Mouse (Mus musculus) kidney, embryonic 16.5 days (tissue): ENCODE measurements around the gene Kif1bp. TPM values are rescaled to one million over a fixed set of nuclear protein-coding genes. Genes with fewer than 3 reads are reported as not detected.

Experiments used
- polyA plus RNA-seq: library from polyadenylated mRNA; unstranded; fragments of >200 nt; fragmentation: Nextera tagmentation; extraction: Ambion mirVana; gene quantifications from 2 replicates; pipeline ENCODE4 v1.2.1, GENCODE M21; 2015

The Kif1bp gene
- polyA plus RNA-seq, 1 experiment from 2014 or later, result 35.5 TPM

Other genes with a start within 250 kb of the Kif1bp start
- 67.5 and 68.2 TPM in 2 replicates for gene Hk1, start 198.5 kb downstream of the Kif1bp start, polyA plus RNA-seq
- 4.0 and 5.1 TPM in 2 replicates for gene Hkdc1, start 156.0 kb downstream of the Kif1bp start, polyA plus RNA-seq
- 0.66 and 0.99 TPM in 2 replicates for gene 4930507D05Rik, start 129.0 kb downstream of the Kif1bp start, polyA plus RNA-seq
- 32.3 and 32.5 TPM in 2 replicates for gene Supv3l1, start 128.7 kb downstream of the Kif1bp start, polyA plus RNA-seq
- 84.6 and 88.6 TPM in 2 replicates for gene Vps26a, start 91.7 kb downstream of the Kif1bp start, polyA plus RNA-seq
- 8.2 and 9.6 TPM in 2 replicates for gene Srgn, start 51.0 kb downstream of the Kif1bp start, polyA plus RNA-seq
- 20.8 and 23.2 TPM in 2 replicates for gene Ddx21, start 23.8 kb upstream of the Kif1bp start, polyA plus RNA-seq
- gene Ddx50, start 72.8 kb upstream of the Kif1bp start, polyA plus RNA-seq, result 116 and 119 TPM in 2 replicates
- 2.1 and 2.4 TPM in 2 replicates for gene Stox1, start 147.7 kb upstream of the Kif1bp start, polyA plus RNA-seq
- 148 and 149 TPM in 2 replicates for gene Ccar1, start 213.8 kb upstream of the Kif1bp start, polyA plus RNA-seq